Mouse (Mus musculus) limb, embryonic 10.5 days (tissue): ENCODE measurements at regions not wholly inside any gene's neighbourhood (a gene's known extent, or its start where the extent isn't known, plus 50 kb on each side); places are given as distances from the start of the nearest gene placed in this dataset.

Experiments
- DNase-seq: peaks from one replicate; pipeline ENCODE4 v3.0.0-alpha.2; 2017; ENCODE audit warnings: low spot score
- H3K27ac ChIP-seq: fragments of 300-500 bp; sonication (generic); 2 replicates; pipeline ENCODE4 v1.5.1; 2016; ENCODE audit warnings: mild to moderate bottlenecking
- H3K27me3 ChIP-seq: fragments of 300-500 bp; sonication (generic); 2 replicates; pipeline ENCODE4 v1.6.1; 2016; ENCODE audit warnings: low read depth, mild to moderate bottlenecking; ENCODE audit not compliant: poor library complexity, severe bottlenecking
- H3K36me3 ChIP-seq: fragments of 300-500 bp; sonication (generic); 2 replicates; pipeline ENCODE4 v1.6.1; 2016; ENCODE audit warnings: mild to moderate bottlenecking, moderate library complexity
- H3K4me1 ChIP-seq: fragments of 300-500 bp; sonication (generic); 2 replicates; pipeline ENCODE4 v1.6.1; 2016
- H3K4me3 ChIP-seq: fragments of 300-500 bp; sonication (generic); 2 replicates; pipeline ENCODE4 v1.5.1; 2016; ENCODE audit warnings: mild to moderate bottlenecking, moderate library complexity
- H3K9me3 ChIP-seq: fragments of 300-500 bp; sonication (generic); replicated peaks from 2 replicates; pipeline ENCODE4 v1.6.1; 2016; ENCODE audit warnings: mild to moderate bottlenecking
- WGBS: fragments of 180-500 bp; shearing (Covaris S2); methylation state at CpG from one replicate; pipeline ENCODE4 v1.1.7; 2016; 5-methylcytosine and 5-hydroxymethylcytosine counted together

DNA sequence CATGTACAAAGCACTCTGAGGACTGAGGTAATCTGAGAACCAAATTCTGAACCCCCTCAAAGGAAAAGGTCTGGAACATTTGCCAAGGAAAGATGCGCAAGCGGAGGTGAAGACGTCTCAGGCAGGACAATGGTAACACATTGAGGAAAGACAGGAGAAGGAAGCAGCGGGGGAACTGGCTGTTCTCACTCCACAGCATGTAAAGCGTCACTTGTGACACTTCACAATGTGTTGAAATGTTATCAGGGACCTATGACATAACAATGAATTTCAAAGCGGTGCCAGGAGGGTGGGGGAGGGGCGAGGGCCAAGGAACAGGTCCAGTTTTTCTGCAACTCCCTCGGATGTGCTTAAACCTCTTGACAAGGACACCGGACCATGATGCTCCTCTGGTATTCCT is 515.3 kb upstream of the Adgrl2 start:
- no peak overlapping the region for H3K27ac ChIP-seq
- WGBS: 65% methylated on average over 9 of the region's 9 CpGs
- no peaks in the 10 kb centered on the region for H3K4me1 ChIP-seq
- no peaks in the 10 kb centered on the region for H3K9me3 ChIP-seq
- H3K27me3 ChIP-seq: no peaks in the 10 kb centered on the region
- no peak for DNase-seq
- no peaks in the 10 kb centered on the region for H3K36me3 ChIP-seq
- no peak overlapping the region for H3K4me3 ChIP-seq

DNA sequence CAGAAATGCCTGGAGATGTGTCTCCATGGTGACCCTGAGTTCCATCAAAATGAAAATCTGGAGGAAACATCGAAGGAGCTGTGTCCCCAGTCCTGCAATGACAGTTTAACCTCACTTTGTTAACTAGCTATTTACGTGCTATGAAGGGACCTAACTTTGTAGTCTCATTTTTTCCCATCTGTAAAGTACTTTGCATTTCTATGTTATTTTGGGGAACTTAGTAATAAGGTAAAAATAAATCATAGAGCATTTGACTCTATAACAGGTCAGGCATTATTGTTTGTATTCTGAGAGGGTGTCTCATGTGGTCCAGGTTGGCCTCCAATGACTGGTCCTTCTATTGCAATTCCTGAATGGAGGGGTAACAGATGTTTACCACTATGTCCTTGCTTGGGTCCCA is 513.6 kb upstream of the Adgrl2 start:
- Histone ChIP-seq H3K27me3 (no peaks in the 10 kb centered on the region), H3K36me3 (no peaks in the 10 kb centered on the region), H3K27ac (no peak overlapping the region), H3K4me3 (no peak overlapping the region), H3K4me1 (no peaks in the 10 kb centered on the region), H3K9me3 (no peaks in the 10 kb centered on the region)
- WGBS: 94% methylated on average over 2 of the region's 2 CpGs
- no peak for DNase-seq

DNA sequence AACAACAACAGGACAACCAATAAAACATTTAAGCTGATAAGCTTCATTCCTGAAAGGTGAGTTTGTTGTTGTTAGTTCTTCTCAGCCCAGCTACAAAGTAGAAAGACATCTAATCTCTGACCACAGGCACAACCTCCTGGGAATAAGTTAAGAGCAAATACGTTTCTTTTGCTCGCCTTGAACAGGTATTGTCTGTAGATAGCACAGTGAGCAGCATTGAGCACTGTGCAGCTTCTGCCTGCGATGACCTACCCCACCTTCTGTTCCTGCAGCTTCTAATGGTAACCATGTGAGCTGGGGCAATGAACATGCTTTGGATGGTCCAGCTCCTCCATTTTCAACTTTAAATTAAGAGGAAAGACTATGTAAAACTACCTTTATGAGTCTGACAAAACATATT is 509.8 kb upstream of the Adgrl2 start:
- 93% methylated on average over 3 of the region's 3 CpGs for WGBS
- no peak overlapping the region for H3K27ac ChIP-seq
- H3K27me3 ChIP-seq: no peaks in the 10 kb centered on the region
- peaks cover 17% of the 10 kb centered on the region for H3K4me1 ChIP-seq
- no peaks in the 10 kb centered on the region for H3K36me3 ChIP-seq
- DNase-seq: no peak
- no peaks in the 10 kb centered on the region for H3K9me3 ChIP-seq
- H3K4me3 ChIP-seq: no peak overlapping the region

DNA sequence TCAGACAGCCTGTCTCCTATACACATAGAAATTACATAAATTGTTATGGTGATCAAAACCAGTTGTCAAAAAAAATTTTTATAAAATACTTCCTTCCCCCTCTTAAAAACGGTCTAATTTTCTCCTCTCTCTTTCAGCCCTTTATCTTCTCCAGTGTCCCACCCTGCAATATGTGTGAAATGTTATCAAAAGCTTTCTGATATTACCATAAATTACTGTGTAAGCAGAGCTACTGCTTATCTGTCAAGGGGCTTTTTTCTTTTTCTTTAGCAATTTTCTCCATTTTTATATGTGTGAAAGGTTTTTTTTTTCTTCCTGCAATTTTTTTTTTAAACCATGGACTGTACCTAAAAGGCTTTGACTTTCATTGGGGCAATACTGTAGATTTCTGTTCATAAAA is 508.4 kb upstream of the Adgrl2 start:
- Histone ChIP-seq H3K36me3 (no peaks in the 10 kb centered on the region), H3K4me1 (peaks cover 17% of the 10 kb centered on the region), H3K4me3 (no peak overlapping the region), H3K9me3 (no peaks in the 10 kb centered on the region), H3K27me3 (no peaks in the 10 kb centered on the region), H3K27ac (no peak overlapping the region)
- DNase-seq: no peak
- 76% methylated on average over 1 of the region's 1 CpGs for WGBS

DNA sequence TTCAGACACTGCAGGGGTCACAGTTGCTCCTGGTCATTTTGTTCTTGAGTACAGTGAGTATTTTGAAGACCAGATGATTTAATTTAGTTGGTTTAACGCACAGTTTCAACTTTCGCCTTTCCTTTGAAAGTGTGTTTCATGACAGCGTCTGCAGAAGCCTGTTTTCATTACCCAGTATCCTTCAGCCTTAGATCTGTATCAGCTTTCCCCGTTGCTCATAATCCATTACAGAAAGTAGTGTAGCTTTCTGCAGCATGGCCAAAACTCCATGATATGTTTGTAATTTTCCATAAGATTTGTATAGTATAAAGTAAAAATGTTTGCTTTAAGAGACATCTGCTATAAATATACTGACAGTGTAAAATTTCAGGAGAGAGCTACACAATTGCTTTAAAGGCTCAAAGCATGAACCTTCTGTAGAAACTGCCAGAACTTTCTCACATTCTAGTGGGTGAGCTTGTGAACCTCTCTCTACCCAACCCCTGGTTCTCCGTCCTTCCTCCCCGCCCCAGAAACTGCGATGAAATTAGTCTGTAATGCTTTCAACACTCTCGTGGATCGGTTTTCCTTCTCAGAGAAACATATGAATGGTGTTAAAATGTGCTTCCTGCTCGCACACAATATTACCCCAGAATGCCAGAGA is 506.6 kb upstream of the Adgrl2 start:
- peaks cover 17% of the 10 kb centered on the region for H3K4me1 ChIP-seq
- H3K36me3 ChIP-seq: no peaks in the 10 kb centered on the region
- H3K27ac ChIP-seq: no peak overlapping the region
- no peak for DNase-seq
- 57% methylated on average over 10 of the region's 10 CpGs for WGBS
- no peaks in the 10 kb centered on the region for H3K9me3 ChIP-seq
- H3K4me3 ChIP-seq: no peak overlapping the region
- no peaks in the 10 kb centered on the region for H3K27me3 ChIP-seq

DNA sequence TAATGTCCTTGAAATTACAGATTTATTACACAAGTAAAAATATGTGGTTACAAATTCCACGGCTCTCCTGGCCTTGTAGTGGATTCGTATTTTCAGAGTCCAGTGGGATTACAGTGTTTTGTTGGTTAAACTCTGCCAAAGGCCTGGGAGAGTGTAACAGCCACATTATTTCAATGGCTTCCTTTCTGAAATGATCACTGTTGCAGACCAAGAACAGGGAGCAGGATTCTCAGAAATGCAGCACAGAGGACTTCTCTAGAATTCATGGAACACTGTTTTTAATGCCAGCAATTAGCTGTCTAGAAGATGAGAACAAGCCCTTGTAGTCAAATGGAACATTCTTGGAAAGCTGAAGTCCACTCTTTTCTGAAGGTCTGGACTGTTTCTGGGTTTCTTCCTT is 505.8 kb upstream of the Adgrl2 start:
- H3K4me1 ChIP-seq: peaks cover 17% of the 10 kb centered on the region
- H3K4me3 ChIP-seq: no peak overlapping the region
- WGBS: 79% methylated on average over 2 of the region's 2 CpGs
- H3K27me3 ChIP-seq: no peaks in the 10 kb centered on the region
- DNase-seq: no peak
- no peaks in the 10 kb centered on the region for H3K36me3 ChIP-seq
- H3K27ac ChIP-seq: no peak overlapping the region; the same call in 1 of the 2 replicates
- no peaks in the 10 kb centered on the region for H3K9me3 ChIP-seq

DNA sequence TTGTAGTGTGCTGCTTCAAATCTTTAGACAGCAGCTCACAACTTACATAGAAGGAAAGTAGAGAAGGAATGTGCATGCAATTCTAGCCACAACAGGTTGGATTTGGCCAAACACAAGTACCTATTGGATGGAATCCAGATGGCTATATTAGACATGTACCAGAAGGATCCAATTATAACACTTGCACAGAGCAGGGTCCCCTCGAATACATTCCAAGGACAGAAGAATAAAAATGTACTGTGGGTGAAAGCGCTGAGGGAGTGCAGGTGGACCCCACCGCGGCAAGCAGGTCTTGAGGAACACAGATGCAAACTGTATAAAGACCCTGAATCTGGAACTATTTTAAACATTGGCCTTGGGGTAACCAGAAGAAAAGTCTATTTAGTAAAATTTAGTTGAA is 497.8 kb upstream of the Adgrl2 start:
- Histone ChIP-seq H3K9me3 (no peaks in the 10 kb centered on the region), H3K4me1 (peaks cover 38% of the 10 kb centered on the region), H3K27me3 (no peaks in the 10 kb centered on the region), H3K36me3 (no peaks in the 10 kb centered on the region), H3K27ac (no peak overlapping the region), H3K4me3 (no peak overlapping the region)
- WGBS: 52% methylated on average over 4 of the region's 4 CpGs
- DNase-seq: peak; percentile 45

DNA sequence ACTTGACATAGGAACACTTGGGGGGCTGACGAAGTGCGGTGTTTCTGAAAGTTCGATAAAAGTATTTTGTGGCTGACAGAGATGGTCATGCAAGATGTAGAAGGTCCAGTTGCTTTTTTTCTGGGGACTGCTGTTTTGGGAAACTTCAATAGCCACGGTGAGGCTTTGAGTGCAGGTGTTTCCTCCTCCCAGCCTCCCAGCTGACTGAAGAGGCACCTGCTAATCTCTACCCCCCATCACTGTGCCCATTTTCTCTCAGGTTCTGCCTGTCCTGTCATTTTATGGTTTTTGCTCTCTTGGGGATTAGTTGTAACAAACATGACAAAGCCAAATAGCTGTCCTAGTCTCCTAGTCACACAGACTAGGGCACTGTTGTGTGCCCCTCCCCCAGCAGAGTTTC is 495.1 kb upstream of the Adgrl2 start:
- H3K4me1 ChIP-seq: peaks cover 35% of the 10 kb centered on the region
- H3K36me3 ChIP-seq: no peaks in the 10 kb centered on the region
- WGBS: 87% methylated on average over 4 of the region's 4 CpGs
- no peak for DNase-seq
- no peaks in the 10 kb centered on the region for H3K9me3 ChIP-seq
- no peak overlapping the region for H3K4me3 ChIP-seq
- no peaks in the 10 kb centered on the region for H3K27me3 ChIP-seq
- H3K27ac ChIP-seq: no peak overlapping the region

DNA sequence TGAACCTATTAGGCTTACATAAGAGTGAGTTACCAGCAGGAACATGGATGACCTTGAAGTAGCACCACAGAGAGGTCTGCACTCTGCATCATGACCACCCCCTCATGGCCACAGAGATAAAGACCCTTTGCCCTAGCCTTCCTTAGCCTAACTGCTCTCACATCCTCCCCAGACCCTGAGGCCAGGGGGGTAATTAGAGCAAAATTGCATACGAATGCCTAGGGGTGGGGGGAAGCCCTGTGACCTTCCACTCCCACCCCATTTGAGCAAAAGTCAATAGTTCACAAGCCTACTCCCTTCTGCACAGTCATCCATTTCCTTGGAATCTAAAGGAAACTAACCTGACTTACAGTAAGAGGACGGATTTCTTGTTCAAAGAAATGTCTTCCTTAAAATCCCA is 494.0 kb upstream of the Adgrl2 start:
- no peaks in the 10 kb centered on the region for H3K36me3 ChIP-seq
- H3K9me3 ChIP-seq: no peaks in the 10 kb centered on the region
- peaks cover 35% of the 10 kb centered on the region for H3K4me1 ChIP-seq
- 53% methylated on average over 2 of the region's 2 CpGs for WGBS
- no peak overlapping the region for H3K4me3 ChIP-seq
- DNase-seq: no peak
- H3K27ac ChIP-seq: no peak overlapping the region
- H3K27me3 ChIP-seq: no peaks in the 10 kb centered on the region

DNA sequence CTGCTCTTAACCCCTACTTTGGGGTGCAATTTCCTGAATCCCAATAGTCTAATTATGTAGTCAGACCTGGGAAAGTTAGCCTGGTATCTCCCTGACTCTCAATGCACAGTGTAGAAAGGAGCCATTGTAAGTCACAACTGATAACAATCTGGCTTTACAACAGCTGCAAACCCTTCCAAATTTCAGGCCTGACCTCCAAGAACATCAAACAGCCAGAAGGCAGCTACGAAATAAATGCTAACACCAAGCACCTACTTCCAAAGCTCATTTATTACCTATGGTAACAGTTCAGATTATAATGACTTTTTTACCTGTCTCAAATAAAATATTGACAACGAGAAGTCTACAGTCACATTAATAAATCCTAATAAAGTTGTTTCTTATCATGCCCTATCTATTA is 485.8 kb upstream of the Adgrl2 start:
- DNase-seq: no peak
- 39% methylated on average over 2 of the region's 2 CpGs for WGBS
- peaks cover 15% of the 10 kb centered on the region for H3K4me1 ChIP-seq
- H3K27ac ChIP-seq: no peak overlapping the region
- H3K36me3 ChIP-seq: no peaks in the 10 kb centered on the region
- H3K4me3 ChIP-seq: no peak overlapping the region
- H3K9me3 ChIP-seq: no peaks in the 10 kb centered on the region
- no peaks in the 10 kb centered on the region for H3K27me3 ChIP-seq

DNA sequence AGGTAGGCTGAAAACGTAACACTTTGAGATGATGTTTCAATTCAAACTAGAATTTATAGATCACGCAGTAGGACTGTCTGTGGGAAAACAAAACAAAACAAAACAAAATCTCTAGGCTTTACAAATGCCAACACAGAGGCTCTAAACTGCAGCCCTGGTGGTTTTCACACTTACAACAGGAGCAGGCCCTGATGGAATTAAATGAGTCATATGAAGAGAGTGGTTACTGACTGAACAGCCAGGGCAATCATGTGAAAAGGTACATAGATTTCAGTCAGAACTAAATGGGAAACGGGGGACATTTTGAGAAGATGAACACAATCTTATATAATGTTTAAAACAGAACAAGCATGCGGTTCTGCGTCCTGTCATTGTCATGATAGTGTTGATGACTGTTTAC is 476.6 kb upstream of the Adgrl2 start:
- no peak overlapping the region for H3K4me3 ChIP-seq
- 85% methylated on average over 5 of the region's 5 CpGs for WGBS
- peaks cover 5% of the 10 kb centered on the region for H3K4me1 ChIP-seq
- no peaks in the 10 kb centered on the region for H3K36me3 ChIP-seq
- no peak overlapping the region for H3K27ac ChIP-seq
- H3K27me3 ChIP-seq: no peaks in the 10 kb centered on the region
- DNase-seq: no peak
- no peaks in the 10 kb centered on the region for H3K9me3 ChIP-seq

DNA sequence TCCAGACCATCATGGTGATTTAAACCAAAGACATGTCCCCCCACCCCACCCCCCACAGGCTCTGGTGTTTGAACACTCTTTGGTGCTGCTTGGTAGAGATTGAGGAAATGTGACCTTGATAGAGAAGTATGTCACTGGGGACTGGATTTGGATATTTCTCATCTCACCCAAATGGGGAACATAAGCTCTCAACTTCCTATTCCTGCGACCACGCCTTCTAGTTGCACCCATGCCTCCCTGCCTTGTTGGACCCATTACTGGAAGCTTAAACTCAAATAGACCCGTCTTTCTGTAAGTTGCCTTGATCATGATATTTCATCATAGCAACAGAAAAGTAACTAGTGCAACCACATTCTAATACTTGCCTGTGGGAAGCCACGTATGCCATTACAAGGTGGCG is 474.2 kb upstream of the Adgrl2 start:
- Histone ChIP-seq H3K36me3 (no peaks in the 10 kb centered on the region), H3K27me3 (no peaks in the 10 kb centered on the region), H3K4me3 (no peak overlapping the region), H3K27ac (no peak overlapping the region), H3K9me3 (no peaks in the 10 kb centered on the region), H3K4me1 (peaks cover 8% of the 10 kb centered on the region)
- 96% methylated on average over 5 of the region's 5 CpGs for WGBS
- DNase-seq: no peak

DNA sequence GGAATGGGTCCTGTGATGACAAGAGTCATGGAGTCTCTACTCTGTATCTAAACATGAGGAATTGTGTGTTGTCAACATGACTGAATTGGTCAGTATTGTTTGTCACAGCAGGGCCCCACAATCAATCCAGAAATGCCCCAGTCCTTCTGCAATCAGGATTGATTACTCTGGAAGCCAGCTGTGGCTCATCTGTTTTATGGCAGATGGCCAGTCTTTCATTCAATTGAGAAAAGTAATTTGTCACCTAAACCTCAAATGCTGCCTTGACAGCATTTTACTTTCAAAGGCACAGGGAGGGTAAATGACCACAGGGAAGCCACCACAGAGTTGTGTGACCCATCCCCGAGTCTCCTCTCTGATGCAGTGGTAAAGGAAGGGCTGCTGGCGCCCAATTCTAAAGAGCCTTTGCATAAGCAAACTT is 471.8 kb upstream of the Adgrl2 start:
- H3K27me3 ChIP-seq: no peaks in the 10 kb centered on the region
- H3K4me1 ChIP-seq: peaks cover 8% of the 10 kb centered on the region
- DNase-seq: no peak
- no peak overlapping the region for H3K4me3 ChIP-seq
- H3K36me3 ChIP-seq: no peaks in the 10 kb centered on the region
- no peak overlapping the region for H3K27ac ChIP-seq
- H3K9me3 ChIP-seq: no peaks in the 10 kb centered on the region
- WGBS: 22% methylated on average over 2 of the region's 2 CpGs

DNA sequence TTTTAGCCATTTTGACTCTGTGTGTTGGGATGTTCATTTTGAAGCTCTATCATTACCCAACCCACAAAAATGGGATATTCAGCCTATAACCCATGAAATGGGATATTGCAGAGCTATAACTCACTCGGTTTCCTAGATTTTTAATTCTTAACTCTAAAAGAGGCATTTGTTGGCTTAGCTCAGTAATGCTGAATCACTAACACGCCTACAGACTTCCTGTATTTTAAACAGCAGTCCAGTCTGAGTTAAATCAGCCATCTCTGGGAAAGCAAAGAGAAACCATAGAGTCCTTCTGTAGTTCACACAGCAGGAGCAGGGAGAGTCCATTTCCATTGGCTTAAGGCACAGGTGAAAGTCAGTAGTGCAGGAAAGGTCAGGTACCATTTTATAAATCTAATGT is 471.3 kb upstream of the Adgrl2 start:
- H3K36me3 ChIP-seq: no peaks in the 10 kb centered on the region
- no peak for DNase-seq
- H3K9me3 ChIP-seq: no peaks in the 10 kb centered on the region
- H3K27me3 ChIP-seq: no peaks in the 10 kb centered on the region
- H3K4me1 ChIP-seq: peaks cover 8% of the 10 kb centered on the region
- H3K27ac ChIP-seq: no peak overlapping the region
- WGBS: 86% methylated on average over 2 of the region's 2 CpGs
- no peak overlapping the region for H3K4me3 ChIP-seq
